Mouse (Mus musculus): ENCODE results near the gene Coa4.

The Coa4 gene

DNA sequence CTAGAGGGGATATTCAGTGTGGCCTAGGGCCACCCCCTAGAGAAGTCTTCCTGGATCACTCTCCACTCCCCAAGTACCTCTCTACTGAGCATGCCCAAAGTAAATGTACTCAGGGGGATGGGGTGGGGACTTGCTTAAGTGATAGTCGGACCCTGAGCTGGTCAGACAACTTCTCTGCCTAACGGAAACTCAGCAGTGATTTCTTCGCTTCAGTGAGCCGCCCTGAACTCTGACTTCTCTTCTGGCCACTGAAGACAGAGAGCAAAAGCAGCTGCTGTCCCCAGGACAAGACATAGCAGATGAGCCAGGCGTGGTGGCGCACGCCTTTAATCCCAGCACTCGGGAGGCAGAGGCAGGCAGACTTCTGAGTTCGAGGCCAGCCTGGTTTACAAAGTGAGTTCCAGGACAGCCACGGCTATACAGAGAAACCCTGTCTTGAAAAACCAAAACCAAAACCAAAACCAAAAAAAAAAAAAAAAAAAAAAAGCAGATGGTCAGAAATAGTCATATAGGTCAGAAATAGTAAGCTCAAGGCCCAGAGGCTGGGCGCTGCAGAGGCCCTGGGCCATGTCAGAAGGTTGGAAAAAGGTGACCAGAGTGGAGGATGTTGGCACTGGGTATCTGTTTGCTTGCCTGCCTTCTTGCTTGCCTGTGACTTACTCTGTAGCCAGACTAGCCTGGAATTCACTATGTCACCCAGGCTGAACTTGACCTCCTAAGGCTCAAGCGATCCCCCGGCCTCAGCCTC is 32.0 kb upstream of the Coa4 start:
- DNase-seq: no peak

DNA sequence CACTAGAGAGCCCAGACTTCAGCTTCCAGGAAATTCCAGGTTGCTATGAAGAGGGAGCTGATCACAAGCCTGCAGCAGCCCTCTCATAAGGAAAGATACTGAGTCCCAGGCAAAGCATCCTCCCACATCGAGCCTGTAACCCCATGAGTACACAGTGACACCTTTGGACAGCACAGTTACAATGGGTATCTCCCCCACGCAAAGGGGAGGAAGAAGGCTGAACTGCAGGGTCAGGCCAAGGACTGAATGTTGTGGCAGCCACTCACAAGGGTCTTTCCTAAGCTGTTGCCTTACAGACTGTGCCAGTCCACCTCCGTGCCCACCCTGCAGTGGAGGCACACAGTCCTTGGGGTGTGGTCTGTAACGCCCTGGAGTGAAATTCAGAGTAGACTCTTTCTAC is 30.4 kb upstream of the Coa4 start:
- no peak for DNase-seq

DNA sequence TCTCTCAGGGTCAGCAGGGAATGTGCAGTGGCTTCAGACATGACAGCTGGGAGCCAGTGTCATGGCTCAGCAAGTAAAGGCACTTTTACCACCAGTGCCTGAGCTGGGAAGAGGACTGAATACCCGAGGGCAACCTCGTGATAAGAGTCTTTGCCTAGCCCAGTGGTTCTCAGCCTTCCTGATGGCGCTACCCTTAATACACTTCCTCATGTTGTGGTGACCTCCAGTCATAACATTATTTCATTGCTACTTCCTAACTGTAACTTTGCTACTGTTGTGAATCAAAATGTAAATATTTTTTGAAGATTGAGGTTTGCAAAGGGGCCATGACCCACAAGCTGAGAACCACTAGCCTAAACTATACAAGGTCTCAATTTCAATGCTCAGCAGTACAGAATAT is 28.2 kb upstream of the Coa4 start:
- DNase-seq: no peak

DNA sequence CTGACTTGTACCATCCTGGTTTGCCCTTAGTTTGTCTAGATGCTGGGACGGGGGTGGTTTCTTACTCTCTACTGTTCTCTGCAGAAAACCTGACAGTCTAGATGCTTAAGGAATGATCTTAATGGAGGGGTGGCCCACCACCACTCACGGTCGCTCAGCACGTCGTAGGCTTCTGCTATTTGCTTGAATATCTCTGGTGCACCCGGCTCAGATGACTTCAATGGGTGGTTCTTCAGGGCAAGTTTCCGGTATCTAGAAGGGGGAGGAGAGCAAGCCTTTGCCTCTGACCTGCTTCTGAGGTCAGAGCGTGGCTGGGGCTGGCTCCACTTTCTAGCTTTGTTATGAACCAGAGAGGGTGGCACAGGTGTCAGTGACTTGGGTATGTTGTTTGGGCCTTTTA is 25.3 kb upstream of the Coa4 start:
- DNase-seq: no peak

DNA sequence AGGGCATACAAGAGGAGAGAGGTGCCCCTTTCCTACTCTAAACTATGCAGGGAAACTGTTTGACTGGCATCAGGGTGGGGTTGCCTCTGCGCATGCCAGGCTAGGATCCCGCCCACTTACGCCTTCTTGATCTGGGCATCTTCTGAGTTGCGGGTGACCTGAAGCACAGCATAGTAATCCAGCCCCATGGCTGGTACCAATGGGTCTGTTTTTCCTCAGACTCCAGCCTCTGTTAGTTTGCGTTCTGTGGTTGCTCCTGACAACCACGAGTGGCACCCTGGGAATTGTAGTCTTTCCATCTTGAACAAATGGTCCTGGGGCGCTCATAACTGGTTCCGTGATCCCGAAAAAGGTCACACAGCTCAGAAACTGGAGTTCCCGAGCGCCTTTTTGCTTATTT is 22.3 kb upstream of the Coa4 start, which contains the start of gene Dnajb13:
TSS of gene Dnajb13 (minus strand) at position 388 of the 400 bp plus-strand sequence.
- peak; percentile 47 for DNase-seq

DNA sequence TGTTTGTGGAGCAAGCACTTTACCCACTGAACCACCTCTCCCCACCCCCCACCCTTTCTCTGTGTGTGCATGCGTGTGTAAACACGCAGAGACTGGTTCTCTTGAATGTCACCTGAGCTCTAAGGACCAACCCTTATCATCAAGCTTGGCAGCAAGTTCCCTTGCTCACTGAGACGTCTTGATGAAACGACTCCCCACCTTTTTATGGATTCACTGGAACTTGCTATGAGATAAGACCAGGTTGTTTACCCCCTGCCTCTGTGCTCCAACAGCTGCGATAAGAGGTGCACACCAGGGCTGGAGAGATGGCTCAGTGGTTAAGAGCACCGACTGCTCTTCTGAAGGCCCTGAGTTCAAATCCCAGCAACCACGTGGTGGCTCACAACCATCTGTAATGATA is 16.7 kb upstream of the Coa4 start:
- DNase-seq: no peak

DNA sequence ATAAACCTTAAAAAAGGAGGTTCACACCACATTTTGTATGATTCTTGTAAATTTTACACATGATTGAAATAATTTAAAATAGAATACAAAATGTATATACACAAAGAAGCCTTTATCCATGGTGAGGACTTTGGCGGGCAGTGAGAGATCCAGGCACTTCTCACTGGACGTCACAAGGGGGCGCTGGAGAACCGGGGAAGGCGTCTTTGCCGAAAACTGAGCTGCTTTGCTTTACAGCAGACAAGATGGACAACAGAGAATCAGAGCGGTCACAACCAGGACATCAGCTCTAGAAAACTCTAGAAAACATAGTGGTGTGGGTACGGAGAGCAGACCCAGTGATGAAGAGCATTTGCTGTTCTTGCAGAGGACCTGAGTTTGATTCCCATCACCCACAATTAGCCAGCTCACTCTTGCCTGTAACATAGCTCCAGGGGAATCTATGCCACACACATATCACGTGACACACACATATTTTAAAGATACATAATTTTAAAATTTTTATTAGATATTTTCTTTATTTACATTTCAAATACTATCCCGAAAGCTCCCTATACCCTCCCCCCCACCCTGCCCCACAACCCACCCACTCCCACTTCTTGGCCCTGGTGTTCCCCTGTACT is 16.1 kb upstream of the Coa4 start:
- peak; percentile 86 for DNase-seq

DNA sequence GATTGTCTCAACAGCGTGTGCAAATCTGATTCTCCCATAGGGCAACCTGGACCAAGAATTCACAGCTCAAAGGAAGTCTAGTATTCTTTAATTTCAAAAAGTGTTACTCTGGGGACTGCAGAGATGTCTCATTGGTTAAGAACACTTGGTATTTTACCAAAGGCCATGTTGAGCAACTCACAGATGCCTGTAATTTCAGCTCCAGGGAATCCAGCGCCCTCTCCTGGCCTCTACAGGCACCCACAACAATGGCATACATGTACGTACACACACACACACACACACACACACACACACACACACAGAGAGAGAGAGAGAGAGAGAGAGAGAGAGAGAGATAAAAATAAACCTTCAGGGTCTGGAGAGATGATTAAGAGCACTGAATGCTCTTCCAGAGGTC is 14.6 kb upstream of the Coa4 start:
- DNase-seq: no peak

DNA sequence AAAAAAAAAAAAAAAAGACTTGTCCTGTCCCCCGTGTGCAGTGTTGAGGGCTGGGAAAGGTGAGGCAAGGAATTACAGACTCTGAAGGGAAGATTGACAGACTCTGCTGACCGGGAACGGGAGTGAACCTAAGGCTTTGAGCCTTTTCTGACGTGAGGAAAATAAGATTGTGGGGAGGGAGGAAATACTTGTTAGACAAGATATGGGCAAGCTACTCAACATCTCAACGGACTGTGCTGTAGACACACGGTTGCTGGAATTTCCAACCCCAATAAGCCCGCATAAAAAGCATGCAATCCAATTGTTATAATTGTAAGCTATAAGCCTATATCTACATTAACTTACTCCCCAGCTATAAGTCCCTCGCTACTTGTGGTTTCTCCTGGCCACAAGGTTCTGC is 12.2 kb upstream of the Coa4 start:
- DNase-seq: no peak

DNA sequence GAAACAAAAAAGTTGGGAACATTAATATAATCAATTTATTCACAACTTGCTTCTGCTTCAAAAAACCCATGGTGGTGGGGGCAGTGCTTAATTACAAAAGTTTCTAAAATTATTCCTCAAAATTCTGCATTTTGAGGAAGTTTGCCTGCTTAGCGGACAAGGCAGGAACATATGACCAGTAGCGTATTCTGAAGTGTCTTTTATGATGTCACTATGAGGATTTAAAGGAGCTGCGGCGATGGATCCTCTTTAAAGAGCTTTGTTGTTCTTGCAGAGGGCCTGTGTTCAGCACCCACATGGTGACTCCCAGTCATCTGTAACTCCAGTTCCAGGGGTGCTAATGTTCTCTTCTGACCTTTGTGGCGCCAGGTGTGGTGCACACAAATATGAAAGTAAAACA is 6.1 kb upstream of the Coa4 start:
- DNase-seq: no peak

DNA sequence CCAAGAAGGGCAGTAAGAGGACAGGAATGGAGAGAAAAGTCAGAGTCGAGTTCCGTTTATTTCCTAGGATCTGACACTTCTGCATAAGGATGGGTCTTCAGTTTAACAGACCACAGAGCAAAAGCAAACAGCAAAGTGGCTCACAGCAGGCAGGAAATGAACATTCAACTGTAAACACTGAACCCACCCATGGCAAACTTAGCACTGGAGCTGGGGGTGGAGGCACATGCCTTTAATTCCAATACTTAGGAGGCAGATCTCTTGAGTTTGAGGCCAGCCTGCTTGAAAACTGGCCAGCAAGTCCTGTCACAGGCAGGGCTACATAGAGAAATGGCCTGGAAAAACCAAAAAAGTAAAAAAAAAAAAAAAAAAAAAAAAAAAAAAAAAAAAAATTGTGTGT is 3.4 kb upstream of the Coa4 start:
- no peak for DNase-seq

DNA sequence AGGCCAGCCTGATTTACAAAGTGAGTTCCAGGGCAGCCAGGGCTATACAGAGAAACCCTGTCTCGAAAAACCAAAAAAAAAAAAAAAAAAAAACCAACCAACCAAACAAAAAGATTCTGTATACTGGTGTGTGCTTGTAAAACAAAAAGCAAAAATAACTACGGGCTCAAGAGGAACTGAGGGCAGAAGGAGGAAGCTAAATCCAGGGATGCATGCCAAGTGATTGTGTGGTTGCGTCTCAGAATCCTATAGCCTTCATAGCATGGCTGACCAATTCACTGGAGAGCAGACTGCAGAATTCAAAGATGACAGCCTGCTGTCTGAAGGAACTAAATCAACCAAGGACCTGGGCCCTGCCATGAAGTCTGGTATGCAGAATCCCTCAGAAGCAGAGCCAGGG is 2.7 kb upstream of the Coa4 start:
- DNase-seq: no peak

DNA sequence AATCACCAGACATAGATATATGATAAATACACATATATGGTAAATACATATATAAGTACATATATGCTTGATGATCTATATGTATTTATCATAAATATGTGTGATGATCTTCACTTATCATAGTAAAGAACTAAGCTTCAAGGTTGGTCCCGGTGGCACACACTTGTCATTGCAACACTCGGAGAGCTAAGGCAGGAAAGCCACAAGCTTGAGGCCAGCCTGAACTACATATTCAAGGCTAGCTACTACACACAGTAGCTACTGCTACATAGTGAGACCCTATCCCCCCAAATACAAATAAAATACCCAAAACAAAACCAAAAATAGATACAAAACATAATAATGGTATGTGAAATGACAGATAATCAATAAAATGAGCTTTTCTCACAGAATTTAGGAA is 1.0 kb upstream of the Coa4 start:
- DNase-seq: no peak

DNA sequence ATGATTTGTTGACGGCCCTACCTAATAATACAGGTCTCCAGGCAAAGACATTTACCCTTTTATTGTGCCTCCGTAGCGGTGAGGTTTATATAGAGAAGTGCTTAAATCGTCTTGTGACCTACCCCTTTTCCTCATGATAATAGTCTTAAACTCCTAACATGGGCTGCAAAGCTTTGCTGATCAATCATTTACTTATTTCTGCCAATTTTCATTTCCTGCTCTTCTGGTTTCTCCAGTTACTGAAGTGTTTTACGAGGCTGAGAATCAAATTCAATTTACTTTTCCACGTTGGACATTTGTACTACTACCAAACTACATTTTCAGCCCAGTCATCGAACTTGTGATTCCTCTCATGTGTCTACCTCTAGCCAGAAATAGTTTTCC is 640 bp downstream of the Coa4 start:
- DNase-seq: no peak

DNA sequence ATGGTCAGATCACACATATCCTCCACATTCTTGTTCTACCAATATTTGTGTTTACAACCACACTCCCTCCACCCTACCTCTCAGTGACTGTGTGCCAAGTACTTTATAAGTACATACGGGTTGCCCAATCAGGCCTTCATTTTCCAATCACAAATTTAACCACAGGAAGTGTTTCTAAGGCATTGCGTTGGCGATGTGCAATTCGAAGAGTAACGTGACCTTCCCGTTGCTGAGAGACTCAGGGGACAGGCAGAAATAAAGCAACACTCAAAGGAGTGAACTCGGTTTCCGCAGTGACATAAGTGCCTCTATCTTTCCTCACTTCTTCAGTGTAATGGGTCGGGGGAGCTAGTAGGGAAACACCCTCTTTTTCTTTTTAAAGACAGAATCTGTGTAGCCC is 2.6 kb downstream of the Coa4 start:
- DNase-seq: no peak

DNA sequence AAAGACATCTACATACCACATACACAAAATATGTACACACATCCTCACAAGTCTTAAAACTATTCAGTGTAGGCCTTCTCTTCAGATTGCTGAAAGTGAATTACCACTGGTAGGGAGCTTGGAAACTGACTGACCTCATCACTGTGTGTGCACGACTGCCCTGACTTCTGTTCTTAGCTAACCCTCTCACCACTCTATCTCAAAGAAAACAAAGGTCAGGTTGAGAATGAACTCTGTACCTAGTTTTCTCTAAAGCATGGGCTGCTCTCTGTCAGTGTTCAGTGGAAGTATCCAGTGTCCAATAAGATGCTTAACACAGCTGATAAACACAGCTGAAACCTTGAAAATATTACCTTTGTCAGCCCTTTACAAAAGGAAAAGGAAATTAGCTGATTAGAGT is 7.6 kb downstream of the Coa4 start:
- DNase-seq: no peak

DNA sequence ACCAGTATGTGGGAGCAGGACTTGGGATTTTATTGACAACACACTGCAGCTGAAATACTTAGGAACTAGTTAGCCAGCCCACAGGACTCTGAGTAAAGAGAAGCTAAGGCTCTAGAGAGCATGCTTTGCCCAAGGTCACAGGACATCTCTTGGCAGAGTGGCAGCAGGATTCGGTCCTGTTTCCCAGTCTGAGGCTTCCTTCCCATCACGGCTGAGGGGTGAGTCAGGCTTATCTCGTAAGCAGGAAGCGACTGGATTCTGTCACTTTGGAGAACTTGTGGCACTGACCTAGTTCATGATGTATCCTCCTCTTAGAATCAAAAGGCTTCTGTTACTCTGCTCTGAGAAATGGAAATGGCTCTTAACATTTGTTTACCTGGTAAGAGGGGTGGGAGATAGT is 10.8 kb downstream of the Coa4 start:
- no peak for DNase-seq

DNA sequence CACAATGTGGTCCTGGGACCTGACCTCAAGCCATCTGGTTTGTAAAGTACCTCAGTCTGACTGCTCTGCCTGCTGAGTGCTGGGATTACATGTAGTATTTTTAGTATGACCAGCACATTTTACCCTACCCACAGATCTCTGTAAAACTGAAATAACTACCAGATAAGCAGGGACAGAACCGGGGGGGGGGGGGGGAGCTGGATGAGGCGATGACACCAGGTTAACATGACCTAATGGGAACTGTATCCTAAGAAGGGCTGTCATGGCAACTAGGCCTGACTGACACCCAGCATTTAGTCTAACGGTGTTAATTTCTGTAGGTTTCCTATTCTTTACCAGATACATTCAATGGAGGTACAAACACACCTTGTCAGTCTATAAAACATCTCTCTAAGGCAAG is 12.9 kb downstream of the Coa4 start:
- DNase-seq: no peak

DNA sequence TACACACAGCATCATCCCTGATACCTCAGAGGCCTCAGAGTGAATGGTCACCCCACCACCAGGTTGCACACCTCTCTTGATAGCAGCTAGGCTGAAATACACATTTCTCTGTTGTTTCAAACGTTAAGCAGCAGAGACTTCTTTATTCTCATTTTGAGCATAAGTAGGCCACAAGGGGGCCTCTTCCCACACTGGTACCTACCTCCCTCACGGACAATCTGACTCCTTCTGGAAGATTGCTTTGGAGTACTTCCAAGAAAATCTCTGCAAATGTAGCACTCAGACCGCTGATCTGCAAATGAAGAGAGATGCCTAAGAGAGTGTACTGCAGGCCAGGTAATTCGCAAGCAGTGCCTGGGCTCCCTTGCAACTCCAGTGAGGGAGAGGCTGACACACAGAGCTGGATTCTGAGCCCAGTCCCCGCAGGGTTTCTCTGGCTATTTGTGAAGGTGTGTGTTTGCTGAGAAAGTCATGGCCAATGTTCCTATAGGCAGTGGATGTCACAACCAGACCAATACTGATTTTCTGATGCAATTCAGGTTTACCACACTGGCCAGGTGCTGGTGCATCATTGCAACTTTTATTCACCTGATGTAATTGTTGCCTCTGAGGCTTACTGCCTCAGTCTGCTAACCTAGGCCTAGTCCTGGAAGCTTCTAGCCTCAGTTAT is 13.6 kb downstream of the Coa4 start:
- peak; percentile 34 for DNase-seq

DNA sequence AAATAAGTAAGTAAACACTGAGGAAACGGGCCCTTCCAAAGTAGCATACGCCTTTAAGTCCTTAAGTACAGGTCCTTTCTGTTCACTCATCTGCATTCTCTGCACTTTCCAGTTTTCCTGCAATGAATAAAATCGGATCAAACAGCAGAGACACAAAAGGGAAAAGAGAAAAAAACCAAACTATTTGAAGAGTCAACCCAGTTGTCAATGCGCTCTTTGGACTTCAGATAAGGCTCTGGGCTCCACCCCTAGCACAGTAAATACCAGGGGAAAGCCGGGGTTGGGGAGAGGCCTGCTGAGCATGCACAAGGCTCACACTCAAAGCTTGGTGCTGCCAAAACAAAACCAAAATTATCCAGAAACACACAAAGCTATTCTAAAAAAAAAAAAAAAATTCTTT is 18.1 kb downstream of the Coa4 start:
- no peak for DNase-seq

DNA sequence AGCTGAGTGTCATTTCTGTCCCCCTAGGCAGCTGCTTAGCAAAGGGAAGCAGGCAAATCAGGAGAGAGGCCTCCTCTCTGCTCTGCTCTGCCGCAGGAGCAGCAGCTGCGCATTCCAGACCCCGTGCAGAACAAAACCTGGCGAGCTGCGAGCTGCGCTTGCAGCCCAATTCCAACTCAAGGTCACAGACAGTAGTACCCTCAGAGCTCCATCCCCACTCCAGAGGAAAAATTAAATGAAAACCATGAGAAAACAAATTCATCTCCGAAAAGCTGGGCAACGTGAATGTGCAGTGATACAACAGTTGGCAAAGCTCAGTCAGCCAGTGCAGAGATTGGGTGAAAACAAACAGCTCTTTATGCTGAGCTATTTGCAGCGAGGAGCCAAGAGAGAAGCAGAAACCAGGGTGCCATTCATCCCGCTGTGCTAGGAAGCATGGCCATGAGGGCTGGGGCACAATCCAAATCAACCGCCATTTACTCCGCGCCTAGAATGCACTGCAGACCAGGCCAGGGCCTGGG is 18.6 kb downstream of the Coa4 start:
- DNase-seq: peak; percentile 60

DNA sequence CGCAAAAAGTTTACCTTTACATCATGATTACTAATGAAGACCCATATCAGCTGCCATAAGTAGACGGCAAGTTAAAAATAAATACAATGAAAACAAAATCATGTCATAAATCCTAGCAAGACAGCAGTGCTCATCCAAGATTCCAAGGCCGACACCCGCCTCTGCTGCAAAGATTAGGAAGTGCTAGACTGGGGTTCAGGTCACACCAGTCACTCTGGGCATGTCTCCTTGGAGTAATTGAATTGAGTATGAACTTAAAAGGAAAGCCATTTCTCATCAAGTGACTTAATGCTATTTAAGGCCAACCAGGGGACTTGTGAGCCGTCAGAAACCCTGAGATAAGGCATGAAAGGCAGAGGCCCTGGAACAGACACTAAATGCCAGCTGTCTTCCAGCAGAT is 20.4 kb downstream of the Coa4 start:
- DNase-seq: no peak

DNA sequence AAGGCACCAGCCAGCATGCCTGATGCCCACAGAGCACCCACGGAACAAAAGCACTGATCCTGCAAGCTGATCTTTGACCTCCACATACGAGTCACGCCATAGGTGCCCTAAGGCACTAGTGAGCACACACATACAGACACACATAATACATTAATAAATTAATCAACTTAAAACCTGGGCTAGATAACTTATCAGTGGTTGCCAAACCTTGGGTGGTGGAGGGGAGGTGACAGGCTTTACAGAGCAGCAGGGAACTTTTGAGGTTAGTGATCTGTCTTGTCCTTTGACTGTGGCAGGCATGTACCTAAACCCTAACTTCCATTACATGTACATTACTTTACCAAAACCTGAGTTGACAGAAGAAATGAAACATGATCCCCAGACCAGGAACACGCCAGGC is 22.5 kb downstream of the Coa4 start:
- DNase-seq: no peak

DNA sequence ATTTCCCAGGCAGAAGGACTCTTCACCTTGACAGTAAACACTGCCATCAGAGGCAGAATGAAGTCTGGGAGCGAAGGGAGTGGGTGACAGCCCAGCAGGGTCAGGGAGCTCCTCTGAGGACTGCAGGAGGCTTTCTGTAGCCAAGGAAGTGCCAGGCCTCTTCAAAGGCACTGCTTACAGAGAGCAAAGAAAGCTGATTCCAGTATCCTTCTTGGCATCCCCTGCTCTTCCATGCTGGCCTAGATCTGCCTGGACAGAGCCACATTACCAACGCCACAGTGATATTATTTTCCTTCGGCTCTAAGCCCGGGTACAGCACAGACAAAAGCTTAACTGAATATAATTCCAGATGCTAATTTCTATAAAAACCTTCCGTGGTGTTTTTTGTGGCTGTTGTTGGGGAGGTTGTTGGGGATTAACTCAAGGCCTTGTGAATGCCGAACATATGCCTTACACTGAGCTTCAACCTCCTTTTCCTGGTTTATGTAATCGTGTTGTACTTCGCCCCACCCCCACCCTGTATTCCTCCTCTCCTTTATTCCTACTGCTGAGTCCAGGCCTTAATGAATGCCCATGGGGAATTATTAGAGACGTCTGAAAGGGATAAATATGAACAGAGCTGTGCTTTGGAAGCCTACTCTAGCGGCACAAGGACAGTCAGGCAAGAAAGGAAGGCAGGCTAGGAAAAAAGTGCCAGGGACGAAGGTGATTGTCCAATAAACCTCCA is 25.2 kb downstream of the Coa4 start:
- DNase-seq: no peak

All from embryo, embryonic 11 days (tissue).